Mouse (Mus musculus) kidney, adult 8-10 months (tissue): ENCODE results near the gene Catsperd.
A peak's percentile ranks its signal among the peaks of the same experiment; 100 is the strongest.

Experiments used
- DNase-seq, 2 experiments: peaks; one replicate each; pipeline ENCODE4 v3.0.0; 2022

Gene Catsperd

GRCm38 (mm10) chr17:56667591-56667990, 39.6 kb downstream of the Catsperd start:
- no peak for DNase-seq

GRCm38 (mm10) chr17:56668384-56669144, 40.6 kb downstream of the Catsperd start:
- DNase-seq: peak; percentile 65 to 74

DNA sequence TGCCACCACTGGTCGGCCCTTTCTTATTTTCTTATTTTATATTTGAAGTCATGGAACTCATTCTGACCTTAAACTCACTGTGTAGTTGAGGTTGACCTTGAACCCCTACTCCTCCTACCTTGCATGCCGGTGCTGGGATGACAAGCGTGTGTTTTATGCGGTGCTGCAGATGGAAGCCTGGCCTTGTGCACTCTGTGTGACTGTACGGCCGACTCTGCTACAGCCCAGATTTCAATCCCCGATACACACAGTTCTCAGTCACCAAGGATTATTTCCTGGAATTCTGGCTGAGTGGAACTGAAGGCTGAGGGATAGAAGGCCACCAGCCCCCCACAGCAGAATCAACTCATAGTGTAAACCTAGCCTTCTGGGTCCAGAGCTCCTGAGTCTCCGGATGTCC, 41.8 kb downstream of the Catsperd start:
- DNase-seq: no peak

DNA sequence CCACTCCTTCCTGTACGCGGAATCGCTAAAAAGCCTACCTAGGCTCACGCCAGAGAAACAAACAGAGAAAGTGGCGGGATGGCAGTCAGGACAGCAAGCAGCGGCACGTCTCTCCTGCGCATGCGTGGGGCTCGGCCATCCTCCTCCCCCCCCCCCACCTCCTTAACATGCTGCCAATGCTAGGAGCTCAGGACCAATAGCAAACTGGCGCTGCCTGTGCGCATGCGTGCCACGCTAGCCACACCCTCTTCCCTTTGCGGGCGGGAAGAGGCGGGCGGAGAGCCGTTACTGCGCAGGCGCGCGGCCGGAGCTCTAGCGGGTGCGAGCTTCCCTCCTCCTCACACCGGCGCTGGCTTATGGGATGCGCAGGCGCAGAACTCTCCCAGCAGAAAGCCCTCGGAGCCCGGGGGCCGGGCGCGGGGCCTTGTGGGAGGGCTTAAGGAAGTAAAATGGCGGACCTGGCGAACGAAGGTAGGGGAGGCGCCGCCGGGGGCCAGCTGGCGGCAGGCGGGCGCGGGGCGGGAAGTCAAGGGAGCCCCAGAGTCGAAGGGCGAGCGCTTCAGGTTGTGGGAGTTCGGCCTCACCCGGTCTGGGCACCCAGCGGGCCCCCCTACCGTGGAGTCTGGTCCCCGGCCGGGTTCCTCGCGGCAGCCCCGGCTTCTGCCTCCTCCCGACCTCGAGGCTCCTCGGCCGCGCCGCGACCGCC, 45.2 kb downstream of the Catsperd start, which contains the start of gene Ranbp3:
Gene Ranbp3 (plus strand): TSS at position 354 of the 706 bp plus-strand sequence.
- peak; percentile 99 for DNase-seq

DNA sequence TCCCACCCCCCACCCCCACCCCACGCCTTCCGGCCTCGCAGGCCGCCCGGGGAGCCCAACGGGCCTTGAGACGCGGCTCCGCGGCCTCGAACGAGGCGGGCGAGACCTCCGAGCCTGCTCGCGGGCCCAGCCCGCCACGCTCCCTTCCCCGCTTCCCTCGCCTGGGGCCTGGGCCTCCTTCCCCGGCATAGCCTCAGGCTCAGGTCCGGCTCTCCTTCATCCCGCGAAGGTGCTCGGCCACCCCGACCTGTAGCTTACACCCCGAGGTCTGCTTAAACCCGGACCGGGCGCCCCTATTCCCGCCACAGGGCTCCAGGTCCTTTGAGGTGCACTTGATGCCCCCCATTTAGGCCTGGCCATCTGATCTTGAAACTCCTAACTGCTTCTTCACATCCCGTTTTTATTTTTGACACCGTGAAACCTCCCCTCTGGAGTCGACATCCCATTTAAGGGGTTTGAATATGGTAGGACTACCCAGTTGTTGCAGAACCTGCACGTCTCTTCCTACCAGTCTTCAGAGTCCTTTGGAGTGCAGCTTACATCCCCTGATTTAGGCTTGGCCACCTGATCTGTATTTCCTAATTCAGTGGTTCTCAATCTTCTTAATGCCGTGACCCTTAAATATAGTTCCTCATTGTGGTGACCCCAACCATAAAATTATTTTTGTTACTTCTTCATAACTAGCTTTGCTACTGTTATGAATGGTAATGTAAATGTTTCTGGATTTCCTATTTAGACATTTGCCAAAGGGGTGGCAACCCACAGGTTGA, 45.9 kb downstream of the Catsperd start:
- DNase-seq: peak in 1 of 2 experiments; percentile 11

- no peak for DNase-seq
Measured at GRCm38 (mm10) chr17:56681791-56682190, 53.8 kb downstream of the Catsperd start.

DNA sequence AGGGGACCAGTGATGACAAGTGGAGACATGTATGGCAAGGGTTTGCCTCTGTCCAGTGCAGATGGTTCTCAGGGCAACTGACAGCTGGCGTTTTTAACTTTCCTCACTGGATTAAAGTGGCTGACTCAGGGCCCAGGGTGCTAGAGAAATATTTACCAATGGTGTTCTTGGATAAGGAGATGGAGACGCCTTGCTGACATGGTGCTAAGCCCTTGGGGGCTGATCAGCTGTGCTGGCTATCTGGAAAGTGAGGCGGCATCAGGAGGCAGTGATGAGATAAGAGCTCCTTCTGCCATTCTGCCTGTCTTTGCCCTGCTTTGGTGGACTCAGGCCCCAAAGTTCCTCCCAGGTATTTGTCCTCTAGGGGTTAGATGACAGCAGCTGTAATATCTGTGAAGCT, 54.9 kb downstream of the Catsperd start:
- DNase-seq: no peak

- DNase-seq: no peak
Measured at GRCm38 (mm10) chr17:56683546-56684140, 55.7 kb downstream of the Catsperd start.

DNA sequence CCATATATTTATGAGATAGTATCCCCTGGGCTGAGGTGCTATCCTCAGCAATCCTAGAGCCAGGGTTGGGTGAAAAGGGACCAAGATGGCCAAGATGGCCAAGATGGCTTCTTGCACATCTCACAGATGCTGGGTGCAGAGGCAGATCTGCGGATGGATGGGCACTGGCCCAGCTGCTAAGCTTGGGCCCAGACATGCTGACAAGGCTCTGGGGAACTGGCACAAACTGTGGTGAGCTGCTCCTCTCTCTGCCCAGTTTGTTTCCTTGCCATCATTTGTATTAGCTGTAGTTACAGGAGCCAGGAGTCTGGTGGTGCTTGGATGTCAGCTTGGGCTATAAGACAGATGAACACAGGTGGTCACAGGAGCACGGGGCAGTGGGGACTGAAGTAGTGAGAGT, 56.7 kb downstream of the Catsperd start:
- DNase-seq: no peak

- DNase-seq: no peak
Measured at GRCm38 (mm10) chr17:56686801-56687200, 58.9 kb downstream of the Catsperd start.

DNA sequence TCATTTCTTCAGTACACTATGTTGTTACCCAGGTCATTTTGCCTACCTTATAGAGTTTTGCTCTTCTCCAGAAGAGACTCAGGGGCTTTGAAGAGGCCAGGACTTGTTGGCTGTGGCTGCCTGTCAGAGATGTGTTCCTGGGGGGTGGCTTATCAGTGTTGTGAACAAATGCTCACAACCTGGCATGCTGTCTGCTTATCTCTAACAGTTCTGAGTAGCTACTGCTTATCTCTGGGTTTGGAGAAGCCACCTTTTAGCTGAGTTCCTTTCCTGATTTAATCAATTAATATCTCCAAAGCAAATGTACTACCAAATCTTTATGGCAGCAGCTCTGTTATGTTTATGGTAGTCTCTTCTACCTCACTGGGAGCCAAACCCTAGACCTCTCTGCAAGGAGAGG, 60.1 kb downstream of the Catsperd start:
- no peak for DNase-seq

DNA sequence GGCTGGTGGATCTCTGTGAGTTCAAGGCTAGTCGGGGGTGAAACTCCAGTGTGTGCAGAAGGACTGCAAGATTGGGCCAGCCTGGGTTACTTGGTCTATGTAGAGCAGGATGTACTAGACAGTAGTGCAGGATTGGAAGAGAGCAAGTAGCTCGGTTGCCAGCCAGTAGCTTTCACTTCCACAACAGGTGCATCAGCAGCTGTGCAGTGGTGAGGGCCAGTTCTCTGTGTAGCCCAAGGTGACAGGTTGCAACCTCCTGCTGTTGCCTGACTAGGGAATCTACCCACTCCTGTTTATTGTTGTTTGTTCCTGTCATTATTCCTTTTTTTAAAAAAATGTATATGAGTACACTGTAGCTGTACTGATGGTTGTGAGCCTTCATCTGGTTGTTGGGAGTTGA, 60.7 kb downstream of the Catsperd start:
- DNase-seq: no peak

- no peak for DNase-seq
Measured at GRCm38 (mm10) chr17:56693395-56693794, 65.5 kb downstream of the Catsperd start.

DNA sequence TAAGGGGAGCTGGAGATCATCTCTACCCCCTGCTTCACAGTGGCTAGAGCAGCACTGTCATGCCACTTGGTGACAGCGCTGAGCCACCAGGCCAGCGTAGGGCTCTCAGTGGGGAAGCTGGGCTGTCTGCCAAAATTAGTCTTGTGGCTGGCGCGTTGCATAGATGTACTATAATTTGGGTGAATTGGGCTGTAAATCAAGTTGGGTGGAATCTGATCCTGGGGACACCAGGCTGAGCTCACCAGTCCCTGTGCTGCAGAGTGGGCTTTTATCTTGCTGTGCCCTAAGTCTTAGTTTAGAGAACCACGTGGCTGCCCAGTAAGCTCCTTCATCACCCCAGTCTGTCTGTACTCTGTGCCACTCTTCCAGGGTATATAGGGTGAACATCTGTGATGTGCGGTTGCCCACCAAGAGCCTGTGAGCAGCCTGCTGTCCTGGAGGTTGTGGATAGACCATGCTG, 65.9 kb downstream of the Catsperd start:
- DNase-seq: peak; percentile 25 to 26

GRCm38 (mm10) chr17:56700451-56700850, 72.5 kb downstream of the Catsperd start:
- DNase-seq: no peak

GRCm38 (mm10) chr17:56703038-56703437, 75.1 kb downstream of the Catsperd start:
- no peak for DNase-seq

GRCm38 (mm10) chr17:56706515-56706914, 78.6 kb downstream of the Catsperd start:
- DNase-seq: no peak

- DNase-seq: no peak
Measured at GRCm38 (mm10) chr17:56708692-56709091, 80.7 kb downstream of the Catsperd start.

GRCm38 (mm10) chr17:56709708-56710107, 81.8 kb downstream of the Catsperd start:
- no peak for DNase-seq
